Mouse (Mus musculus) kidney, postnatal 0 days (tissue): Measurements from ENCODE around the gene Ccdc184. TPM values are rescaled to one million over a fixed set of nuclear protein-coding genes. Genes with fewer than 3 reads are reported as not detected.

Experiments
- ATAC-seq: fragments of 200-750 bp; cut with Nextera tagmentation; replicated peaks from 2 replicates; pipeline ENCODE4 v1.8.0; 2017; ENCODE audit warnings: low read depth, moderate number of reproducible peaks, moderate TSS enrichment, moderate library complexity; ENCODE audit not compliant: low FRiP score
- DNase-seq: peaks from one replicate; pipeline ENCODE4 v3.0.0-alpha.2; 2016; ENCODE audit warnings: low spot score
- H3K27ac ChIP-seq: fragments of 300-500 bp; sonication (generic); 2 replicates; pipeline ENCODE4 v1.5.1; 2014; ENCODE audit warnings: mild to moderate bottlenecking
- H3K27me3 ChIP-seq: fragments of 300-500 bp; sonication (generic); 2 replicates; pipeline ENCODE4 v1.6.1; 2014; ENCODE audit warnings: low read length, mixed read lengths; ENCODE audit not compliant: insufficient read depth
- H3K36me3 ChIP-seq: fragments of 300-500 bp; sonication (generic); 2 replicates; pipeline ENCODE4 v1.6.1; 2014; ENCODE audit warnings: low read length, mixed read lengths; ENCODE audit not compliant: insufficient read depth
- H3K4me1 ChIP-seq: fragments of 300-500 bp; sonication (generic); replicated peaks from 2 replicates; pipeline ENCODE4 v1.6.1; 2014; ENCODE audit warnings: antibody characterized with exemption, low read length, mixed read lengths; ENCODE audit not compliant: insufficient read depth
- H3K4me2 ChIP-seq: fragments of 300-500 bp; sonication (generic); 2 replicates; pipeline ENCODE4 v1.6.1; 2014; ENCODE audit warnings: mild to moderate bottlenecking, low read length, moderate library complexity, mixed read lengths
- H3K4me3 ChIP-seq: fragments of 300-500 bp; sonication (generic); replicated peaks from 2 replicates; pipeline ENCODE4 v1.5.1; 2014; ENCODE audit warnings: low read depth, low read length
- H3K9ac ChIP-seq: fragments of 300-500 bp; sonication (generic); 2 replicates; pipeline ENCODE4 v1.6.1; 2014; ENCODE audit warnings: low read depth, low read length
- H3K9me3 ChIP-seq: fragments of 300-500 bp; sonication (generic); replicated peaks from 2 replicates; pipeline ENCODE4 v1.6.1; 2016; ENCODE audit warnings: low read length, inconsistent platforms, mixed read lengths
- CTCF ChIP-seq: IDR thresholded peaks from 2 replicates; pipeline ENCODE4 v1.5.1; 2016; ENCODE audit warnings: antibody characterized with exemption, low read depth, mild to moderate bottlenecking, moderate library complexity
- WGBS: fragments of 180-500 bp; shearing (Covaris S2); extraction: QIAGEN DNeasy Blood & Tissue Kit; methylation state at CpG from one replicate; pipeline ENCODE4 v1.1.7; 2014; 5-methylcytosine and 5-hydroxymethylcytosine counted together
- polyA plus RNA-seq: library from polyadenylated mRNA; unstranded; fragments of >200 nt; fragmentation: Nextera tagmentation; extraction: Ambion mirVana; gene quantifications from 2 replicates; pipeline ENCODE4 v1.2.1, GENCODE M21; 2015

Ccdc184 gene
- polyA plus RNA-seq, 1 experiment from 2014 or later = 1.7 TPM

- DNase-seq (no peak), ATAC-seq (0 out of 2 replicates have a peak, but pooled peaks have one; percentile 8)
- WGBS = 41% methylated on average over 12 of the region's 12 CpGs
- Histone ChIP-seq H3K4me1 (peaks cover 3% of the 10 kb centered on the region; the same call in 1 of the 2 replicates), H3K36me3 (no peaks in the 10 kb centered on the region), H3K27ac (peak overlapping the region; percentile 36; the same call in 1 of the 2 replicates), H3K27me3 (no peaks in the 10 kb centered on the region), H3K4me3 (no peak overlapping the region), H3K9ac (no peak overlapping the region), H3K4me2 (peak overlapping the region; percentile 67; the same call in 1 of the 2 replicates), H3K9me3 (no peaks in the 10 kb centered on the region)
- no peak for TF ChIP-seq CTCF
Observed at GRCm38 (mm10) chr15:98181856-98182570, 15.1 kb downstream of the Ccdc184 start.

- no peak overlapping the region for H3K27ac ChIP-seq
- no peaks in the 10 kb centered on the region for H3K36me3 ChIP-seq
- H3K4me3 ChIP-seq = no peak overlapping the region
- H3K4me2 ChIP-seq = no peak overlapping the region
- H3K9me3 ChIP-seq = no peaks in the 10 kb centered on the region
- H3K27me3 ChIP-seq = no peaks in the 10 kb centered on the region
- WGBS = 57% methylated on average over 4 of the region's 4 CpGs
- no peak overlapping the region for H3K9ac ChIP-seq
- ATAC-seq (no peak), DNase-seq (no peak)
- peaks cover 3% of the 10 kb centered on the region; the same call in 1 of the 2 replicates for H3K4me1 ChIP-seq
- TF ChIP-seq CTCF = no peak
Observed at GRCm38 (mm10) chr15:98184456-98184855, 17.5 kb downstream of the Ccdc184 start.

GRCm38 (mm10) chr15:98195442-98195841 lies 28.5 kb downstream of the Ccdc184 start, which contains the start of gene Olfr288:
Gene Olfr288 (minus strand): TSS chr15:98195542.
- H3K9me3 ChIP-seq = no peaks in the 10 kb centered on the region
- no peak within 1 kb of the TSS for H3K9ac ChIP-seq
- H3K27me3 ChIP-seq = no peaks in the 10 kb centered on the region
- no peaks in the 10 kb centered on the region for H3K36me3 ChIP-seq
- ATAC-seq (no peak), DNase-seq (no peak)
- TF ChIP-seq CTCF = no peak
- no peak within 1 kb of the TSS for H3K4me3 ChIP-seq
- H3K4me2 ChIP-seq = no peak within 1 kb of the TSS
- WGBS = 70% methylated on average over 3 of the region's 3 CpGs
- no peak within 1 kb of the TSS for H3K27ac ChIP-seq
- H3K4me1 ChIP-seq = no peaks in the 10 kb centered on the region

DNA sequence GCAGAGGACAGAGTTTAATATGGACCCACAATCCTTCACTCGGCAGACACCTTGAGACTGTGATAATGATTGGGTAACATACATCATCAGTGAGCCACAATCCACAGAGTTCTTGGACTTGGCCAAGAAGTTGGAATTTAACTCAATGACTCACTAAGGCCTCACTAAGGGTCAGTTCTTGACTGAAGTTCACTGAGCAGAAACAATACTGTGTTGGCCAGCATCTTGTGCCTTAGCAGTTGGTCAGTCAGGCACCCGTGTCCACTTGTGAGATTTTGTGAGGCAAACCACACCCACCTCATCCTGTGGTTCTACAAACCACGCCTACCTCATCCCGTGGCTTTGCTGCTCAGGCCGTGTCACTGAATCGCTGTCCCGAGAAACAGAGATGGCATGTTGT lies 42.7 kb downstream of the Ccdc184 start:
- DNase-seq (peak; percentile 14), ATAC-seq (peak; percentile 93)
- no peak overlapping the region for H3K4me2 ChIP-seq
- H3K27ac ChIP-seq = no peak overlapping the region
- no peak overlapping the region for H3K4me3 ChIP-seq
- WGBS = 64% methylated on average over 7 of the region's 7 CpGs
- H3K9ac ChIP-seq = no peak overlapping the region
- no peaks in the 10 kb centered on the region for H3K9me3 ChIP-seq
- no peak for TF ChIP-seq CTCF
- H3K36me3 ChIP-seq = no peaks in the 10 kb centered on the region
- H3K4me1 ChIP-seq = no peaks in the 10 kb centered on the region
- H3K27me3 ChIP-seq = no peaks in the 10 kb centered on the region

DNA sequence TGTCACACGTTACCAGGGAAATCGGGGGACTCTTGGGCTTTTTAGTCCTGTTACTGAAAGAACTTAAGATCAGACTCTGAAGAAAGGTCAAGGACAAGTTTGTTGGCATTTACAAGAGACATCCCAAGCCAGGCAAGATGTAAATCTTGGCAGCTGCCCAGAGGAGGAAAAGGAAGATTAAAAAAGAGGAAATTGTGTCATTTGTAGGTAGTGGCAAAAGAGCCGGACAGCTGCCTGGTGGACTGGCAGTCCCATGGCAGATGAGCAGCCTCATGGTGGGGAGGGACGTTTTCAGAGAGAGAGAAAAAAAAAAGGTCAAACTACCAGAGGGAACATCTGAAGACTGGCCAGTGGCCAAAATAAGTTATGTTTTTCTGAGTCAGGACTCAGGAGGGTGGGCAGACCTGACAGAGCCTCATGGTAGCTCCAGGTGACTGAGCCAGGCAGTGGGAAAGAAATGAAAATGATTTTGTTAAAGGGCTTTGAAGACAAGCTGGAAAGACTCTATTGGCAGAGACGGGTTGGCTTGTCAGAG lies 46.4 kb downstream of the Ccdc184 start:
- 62% methylated on average over 5 of the region's 5 CpGs for WGBS
- H3K9me3 ChIP-seq = no peaks in the 10 kb centered on the region
- peak; percentile 3 for DNase-seq

DNA sequence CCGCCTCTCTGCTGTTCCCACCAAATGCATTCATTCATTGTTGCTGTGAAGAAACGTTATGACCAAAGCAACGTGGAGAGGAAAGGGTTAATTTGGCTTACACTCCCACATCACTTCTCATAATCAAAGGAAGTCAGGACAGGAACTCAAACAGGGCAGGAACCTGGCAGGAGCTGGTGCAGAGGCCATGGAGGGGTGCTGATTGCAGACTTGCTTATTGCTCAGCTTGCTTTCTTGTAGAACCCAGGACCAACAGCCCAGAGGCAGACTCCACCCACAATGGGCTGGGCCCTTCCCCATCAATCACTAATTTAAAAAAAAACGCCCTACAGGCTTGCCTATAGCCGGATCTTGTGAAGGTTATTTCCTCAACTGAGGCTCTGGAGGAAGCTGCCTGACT lies 47.2 kb downstream of the Ccdc184 start:
- Histone ChIP-seq H3K27ac (no peak overlapping the region), H3K9me3 (no peaks in the 10 kb centered on the region), H3K4me1 (no peaks in the 10 kb centered on the region), H3K9ac (no peak overlapping the region), H3K4me2 (no peak overlapping the region), H3K4me3 (no peak overlapping the region), H3K27me3 (no peaks in the 10 kb centered on the region), H3K36me3 (no peaks in the 10 kb centered on the region)
- ATAC-seq (no peak), DNase-seq (no peak)
- 64% methylated on average over 5 of the region's 5 CpGs for WGBS
- no peak for TF ChIP-seq CTCF

More for the DNA sequence above, 46.4 kb downstream of the Ccdc184 start:
- Histone ChIP-seq H3K4me3 (no peak overlapping the region), H3K4me1 (no peaks in the 10 kb centered on the region), H3K9ac (no peak overlapping the region), H3K4me2 (no peak overlapping the region), H3K36me3 (no peaks in the 10 kb centered on the region), H3K27ac (no peak overlapping the region; the same call in 1 of the 2 replicates), H3K27me3 (no peaks in the 10 kb centered on the region)
- TF ChIP-seq CTCF = no peak
- no peak for ATAC-seq

Other genes starting within 250 kb of the Ccdc184 start
- 55.0 and 58.3 TPM in 2 replicates for gene Tmem106c, start 203.0 kb upstream of the Ccdc184 start, polyA plus RNA-seq
- gene Col2a1, start 162.5 kb upstream of the Ccdc184 start, polyA plus RNA-seq = 14.8 and 16.4 TPM in 2 replicates
- gene Pfkm, start 74.6 kb upstream of the Ccdc184 start, polyA plus RNA-seq = 34.2 and 35.3 TPM in 2 replicates
- 17.1 and 17.9 TPM in 2 replicates for gene Senp1, start 73.4 kb upstream of the Ccdc184 start, polyA plus RNA-seq
- 49.5 and 52.5 TPM in 2 replicates for gene Asb8, start 1.5 kb upstream of the Ccdc184 start, polyA plus RNA-seq
- not detected in 2 replicates for gene Olfr288, start 28.4 kb downstream of the Ccdc184 start, polyA plus RNA-seq
- not detected in 2 replicates for gene Gm44579, start 53.8 kb downstream of the Ccdc184 start, polyA plus RNA-seq
- not detected in 2 replicates for gene Olfr287, start 53.9 kb downstream of the Ccdc184 start, polyA plus RNA-seq
- not detected in 2 replicates for gene Olfr286, start 67.3 kb downstream of the Ccdc184 start, polyA plus RNA-seq
- not detected in 2 replicates for gene H1fnt, start 90.1 kb downstream of the Ccdc184 start, polyA plus RNA-seq
- gene Zfp641, start 129.0 kb downstream of the Ccdc184 start, polyA plus RNA-seq = 1.6 and 1.9 TPM in 2 replicates
- gene Olfr285, start 150.2 kb downstream of the Ccdc184 start, polyA plus RNA-seq = not detected in 2 replicates
- not detected in 2 replicates for gene Olfr284, start 173.8 kb downstream of the Ccdc184 start, polyA plus RNA-seq
- gene Olfr283, start 213.8 kb downstream of the Ccdc184 start, polyA plus RNA-seq = not detected in 2 replicates